Mouse (Mus musculus): ENCODE results near the gene Ly6g6f. TPM values are rescaled to one million over a fixed set of nuclear protein-coding genes. Genes with fewer than 3 reads are reported as not detected.

Ly6g6f gene
- total and polyA plus RNA-seq, 3 experiments: 0.54 to 0.67 TPM; not detected in 1

GRCm38 (mm10) chr17:35134801-35135590, 49.6 kb upstream of the Ly6g6f start, which contains the start of gene Bag6 (continued):
- TF ChIP-seq RAD21 (IDR thresholded peaks at IDR 0.05; ENCODE audit: low read depth, low read length) (no peak), TBP (conservative IDR thresholded peaks at IDR 0.05; ENCODE audit: low read depth, low read length) (peak; percentile 86), USF2 (conservative IDR thresholded peaks at IDR 0.05; ENCODE audit: low read depth, low read length) (no peak), MAFK (IDR thresholded peaks at IDR 0.05; ENCODE audit: insufficient replicate concordance, low read length) (no peak), MXI1 (IDR thresholded peaks at IDR 0.05; ENCODE audit: low read depth, low read length) (peak; percentile 76), IRF4 (IDR thresholded peaks at IDR 0.05; ENCODE audit: low read depth, low read length) (peak; percentile 74)

GRCm38 (mm10) chr17:35133517-35133916, 48.1 kb upstream of the Ly6g6f start:
- dilution Hi-C loops (cut with MboI; ENCODE audit: extremely low pct_ligation_motif_present, extremely low pct_unique_long_range_greater_than_20kb, low sequenced_read_pairs): no loop called here
- TF ChIP-seq CHD1 (IDR thresholded peaks at IDR 0.05; ENCODE audit: low read depth, low read length) (no peak), POLR2A (IDR thresholded peaks at IDR 0.05; ENCODE audit: low read depth, low read length) (no peak), ZMIZ1 (IDR thresholded peaks at IDR 0.05; ENCODE audit: low read depth, low read length) (no peak)
- H3K4me2 ChIP-seq (ENCODE audit: insufficient read depth, low read depth, poor library complexity, severe bottlenecking): no peak overlapping the region

GRCm38 (mm10) chr17:35132174-35132560, 46.8 kb upstream of the Ly6g6f start:
- peaks cover 29% of the 10 kb centered on the region for H3K79me2 ChIP-seq (replicated peaks; ENCODE audit: control insufficient read depth, extremely low read depth, insufficient read depth, poor library complexity, severe bottlenecking)
- no peak overlapping the region for H3K4me3 ChIP-seq (replicated peaks in 1 of 3; ENCODE audit: low read depth in 2 of 3, low read length in 2 of 3, poor library complexity in 1 of 3)
- no peaks in the 10 kb centered on the region for H3K9me3 ChIP-seq (replicated peaks; ENCODE audit: low read length)
- no peak for DNase-seq (ENCODE audit: extremely low read depth)
- H3K4me2 ChIP-seq (ENCODE audit: insufficient read depth, low read depth, poor library complexity, severe bottlenecking): no peak overlapping the region
- dilution Hi-C loops (cut with MboI; ENCODE audit: extremely low pct_ligation_motif_present, extremely low pct_unique_long_range_greater_than_20kb, low sequenced_read_pairs): no loop called here
- no peak overlapping the region for H3K9ac ChIP-seq (ENCODE audit: insufficient read depth, low read depth)
- peaks cover 13 to 38% of the 10 kb centered on the region in 2 experiments for H3K36me3 ChIP-seq (replicated peaks in 1 of 2; ENCODE audit: control insufficient read depth in 1 of 2, insufficient read depth in 1 of 2, low read length in 1 of 2)
- in situ Hi-C loops (cut with MboI; ENCODE audit: low pct_ligation_motif_present, low pct_unique_long_range_greater_than_20kb, low sequenced_read_pairs): no loop called here
- peaks cover 5 to 23% of the 10 kb centered on the region in 2 experiments for H3K4me1 ChIP-seq (ENCODE audit: control insufficient read depth in 1 of 2, insufficient read depth in 2 of 2)
- no peak for TF ChIP-seq MAX (IDR thresholded peaks at IDR 0.05; ENCODE audit: low read length)
- no peak for TF ChIP-seq USF2 (conservative IDR thresholded peaks at IDR 0.05; ENCODE audit: low read depth, low read length)
- no peak for TF ChIP-seq KAT2A (IDR thresholded peaks at IDR 0.05; ENCODE audit: insufficient replicate concordance, low read length)
- TF ChIP-seq MXI1 (IDR thresholded peaks at IDR 0.05; ENCODE audit: low read depth, low read length): no peak
- TF ChIP-seq GABPA (IDR thresholded peaks at IDR 0.05; ENCODE audit: insufficient replicate concordance, low read depth, low read length): no peak
- H3K27me3 ChIP-seq (replicated peaks): no peaks in the 10 kb centered on the region
- H3K27ac ChIP-seq (ENCODE audit: insufficient read depth, low read depth): no peak overlapping the region

More at GRCm38 (mm10) chr17:35133517-35133916, 48.1 kb upstream of the Ly6g6f start:
- no peaks in the 10 kb centered on the region for H3K9me3 ChIP-seq (replicated peaks; ENCODE audit: low read length)
- no peaks in the 10 kb centered on the region for H3K27me3 ChIP-seq (replicated peaks)
- peaks cover 0 to 19% of the 10 kb centered on the region in 2 experiments; a peak in 2 of 4 replicates for H3K4me1 ChIP-seq (ENCODE audit: control insufficient read depth in 1 of 2, insufficient read depth in 2 of 2)
- H3K27ac ChIP-seq (ENCODE audit: insufficient read depth, low read depth): no peak overlapping the region
- in situ Hi-C loops (cut with MboI; ENCODE audit: low pct_ligation_motif_present, low pct_unique_long_range_greater_than_20kb, low sequenced_read_pairs): no loop called here
- no peak overlapping the region for H3K4me3 ChIP-seq (replicated peaks in 1 of 3; ENCODE audit: low read depth in 2 of 3, low read length in 2 of 3, poor library complexity in 1 of 3)
- DNase-seq (ENCODE audit: extremely low read depth): no peak
- H3K9ac ChIP-seq (ENCODE audit: insufficient read depth, low read depth): no peak overlapping the region
- H3K79me2 ChIP-seq (replicated peaks; ENCODE audit: control insufficient read depth, extremely low read depth, insufficient read depth, poor library complexity, severe bottlenecking): peaks cover 32% of the 10 kb centered on the region
- H3K36me3 ChIP-seq (replicated peaks in 1 of 2; ENCODE audit: control insufficient read depth in 1 of 2, insufficient read depth in 1 of 2, low read length in 1 of 2): peaks cover 11 to 41% of the 10 kb centered on the region in 2 experiments
